Mouse (Mus musculus) limb, embryonic 14.5 days (tissue): ENCODE results near the gene Metap1. TPM values are rescaled to one million over a fixed set of nuclear protein-coding genes. Genes with fewer than 3 reads are reported as not detected.

Source experiments
- ATAC-seq: fragments of 200-750 bp; cut with Nextera tagmentation; 2 replicates; pipeline ENCODE4 v1.8.0; 2017; ENCODE audit warnings: low read depth, moderate number of reproducible peaks, moderate TSS enrichment; ENCODE audit not compliant: low FRiP score
- DNase-seq: peaks from one replicate; pipeline ENCODE4 v3.0.0-alpha.2; 2015; ENCODE audit warnings: low spot score
- H3K27ac ChIP-seq: fragments of 300-500 bp; sonication (generic); replicated peaks from 2 replicates; pipeline ENCODE4 v1.5.1; 2014; ENCODE audit warnings: low read depth, mild to moderate bottlenecking, low read length, moderate library complexity, mixed read lengths
- H3K27me3 ChIP-seq: fragments of 300-500 bp; sonication (generic); 2 replicates; pipeline ENCODE4 v1.6.1; 2014; ENCODE audit warnings: low read length, mixed read lengths; ENCODE audit not compliant: control insufficient read depth, insufficient read depth
- H3K36me3 ChIP-seq: fragments of 300-500 bp; sonication (generic); 2 replicates; pipeline ENCODE4 v1.6.1; 2014; ENCODE audit warnings: mild to moderate bottlenecking, low read length, moderate library complexity, mixed read lengths; ENCODE audit not compliant: control insufficient read depth, insufficient read depth
- H3K4me1 ChIP-seq: fragments of 300-500 bp; sonication (generic); 2 replicates; pipeline ENCODE4 v1.6.1; 2014; ENCODE audit warnings: antibody characterized with exemption, low read length, mixed read lengths; ENCODE audit not compliant: control insufficient read depth, insufficient read depth
- H3K4me2 ChIP-seq: fragments of 300-500 bp; sonication (generic); replicated peaks from 2 replicates; pipeline ENCODE4 v1.6.1; 2014; ENCODE audit warnings: low read depth, mild to moderate bottlenecking, low read length, moderate library complexity; ENCODE audit not compliant: severe bottlenecking
- H3K4me3 ChIP-seq: fragments of 300-500 bp; sonication (generic); replicated peaks from 2 replicates; pipeline ENCODE4 v1.5.1; 2014; ENCODE audit warnings: low read length
- H3K9ac ChIP-seq: fragments of 300-500 bp; sonication (generic); 2 replicates; pipeline ENCODE4 v1.6.1; 2014; ENCODE audit warnings: mild to moderate bottlenecking, low read depth, low read length, moderate library complexity; ENCODE audit not compliant: severe bottlenecking
- H3K9me3 ChIP-seq: fragments of 300-500 bp; sonication (generic); 2 replicates; pipeline ENCODE4 v1.6.1; 2016; ENCODE audit warnings: low read length; ENCODE audit not compliant: control insufficient read depth
- POLR2A ChIP-seq: fragments of 200-500 bp; IDR thresholded peaks from 2 replicates; pipeline ENCODE4 v1.8.0; 2012; ENCODE audit warnings: inconsistent platforms, mild to moderate bottlenecking, moderate library complexity, borderline replicate concordance; ENCODE audit not compliant: insufficient read depth, insufficient read length; ENCODE audit errors: extremely low read depth
- WGBS: fragments of 180-500 bp; shearing (Covaris S2); extraction: QIAGEN DNeasy Blood & Tissue Kit; methylation state at CpG from one replicate; pipeline ENCODE4 v1.1.7; 2014; 5-methylcytosine and 5-hydroxymethylcytosine counted together
- polyA plus RNA-seq, 2 experiments: library from polyadenylated mRNA; depleted of rRNA in 1 of 2; stranded (reverse) in 1 of 2; unstranded in 1 of 2; fragments of >200 nt; fragmentation: Nextera tagmentation in 1 of 2; extraction: Ambion mirVana in 1 of 2; gene quantifications; 2 replicates each; pipeline versions ENCODE4 v1.2.1 to v1.2.3; 2012 to 2014

The Metap1 gene
- polyA plus RNA-seq, 2 experiments = 45.5 to 51.5 TPM

GRCm38 (mm10) chr3:138490034-138490337 is 671 bp upstream of the Metap1 start:
- 22% methylated on average over 6 of the region's 6 CpGs for WGBS
- peaks cover 12% of the 10 kb centered on the region for H3K4me1 ChIP-seq
- H3K9me3 ChIP-seq = no peaks in the 10 kb centered on the region
- ATAC-seq (no peak), DNase-seq (no peak)
- H3K4me2 ChIP-seq = peak overlapping the region; percentile 57
- peaks cover 6% of the 10 kb centered on the region; the same call in 1 of the 2 replicates for H3K36me3 ChIP-seq
- H3K27ac ChIP-seq = no peak overlapping the region
- peak overlapping the region; percentile 90 for H3K4me3 ChIP-seq
- no peak for TF ChIP-seq POLR2A
- no peaks in the 10 kb centered on the region for H3K27me3 ChIP-seq
- H3K9ac ChIP-seq = 0 out of 2 replicates have a peak overlapping the region, but pooled peaks have one; percentile 28

GRCm38 (mm10) chr3:138488584-138489326 is 560 bp downstream of the Metap1 start:
- DNase-seq (no peak), ATAC-seq (peak; percentile 3)
- H3K9ac ChIP-seq = peak overlapping the region; percentile 84
- H3K27me3 ChIP-seq = no peaks in the 10 kb centered on the region
- H3K4me1 ChIP-seq = peaks cover 12% of the 10 kb centered on the region
- TF ChIP-seq POLR2A = no peak
- peak overlapping the region; percentile 90 for H3K4me3 ChIP-seq
- peak overlapping the region; percentile 68 for H3K27ac ChIP-seq
- H3K9me3 ChIP-seq = no peaks in the 10 kb centered on the region
- H3K4me2 ChIP-seq = peak overlapping the region; percentile 74
- H3K36me3 ChIP-seq = peaks cover 15% of the 10 kb centered on the region
- WGBS = under 1% methylated on average over 47 of the region's 61 CpGs

GRCm38 (mm10) chr3:138483240-138483639 is 6.1 kb downstream of the Metap1 start:
- no peak overlapping the region for H3K4me2 ChIP-seq
- no peak overlapping the region for H3K9ac ChIP-seq
- no peak overlapping the region for H3K4me3 ChIP-seq
- no peaks in the 10 kb centered on the region for H3K9me3 ChIP-seq
- no peak for ATAC-seq
- DNase-seq = no peak
- TF ChIP-seq POLR2A = no peak
- peaks cover 8% of the 10 kb centered on the region for H3K4me1 ChIP-seq
- H3K27me3 ChIP-seq = no peaks in the 10 kb centered on the region
- peaks cover 41% of the 10 kb centered on the region for H3K36me3 ChIP-seq
- no peak overlapping the region for H3K27ac ChIP-seq
- 95% methylated on average over 2 of the region's 2 CpGs for WGBS

- no peak for TF ChIP-seq POLR2A
- WGBS = 81% methylated on average over 14 of the region's 14 CpGs
- no peak for ATAC-seq
- Histone ChIP-seq H3K27me3 (no peaks in the 10 kb centered on the region), H3K4me1 (no peaks in the 10 kb centered on the region), H3K4me3 (no peak overlapping the region), H3K27ac (no peak overlapping the region), H3K36me3 (peaks cover 44% of the 10 kb centered on the region), H3K9me3 (no peaks in the 10 kb centered on the region), H3K9ac (no peak overlapping the region), H3K4me2 (no peak overlapping the region)
- DNase-seq = no peak
Observed at GRCm38 (mm10) chr3:138481526-138482284, 7.6 kb downstream of the Metap1 start.

GRCm38 (mm10) chr3:138479489-138479888 is 9.8 kb downstream of the Metap1 start:
- no peak for TF ChIP-seq POLR2A
- DNase-seq (no peak), ATAC-seq (no peak)
- Histone ChIP-seq H3K9me3 (no peaks in the 10 kb centered on the region), H3K27ac (no peak overlapping the region), H3K4me3 (no peak overlapping the region), H3K4me2 (no peak overlapping the region), H3K36me3 (peaks cover 33% of the 10 kb centered on the region), H3K9ac (no peak overlapping the region), H3K4me1 (no peaks in the 10 kb centered on the region), H3K27me3 (no peaks in the 10 kb centered on the region)
- WGBS = 96% methylated on average over 8 of the region's 8 CpGs
